Mouse (Mus musculus) thymus, adult 2 months (tissue): Measurements from ENCODE around the gene Clasp1. TPM values are rescaled to one million over a fixed set of nuclear protein-coding genes. Genes with fewer than 3 reads are reported as not detected.

Experiments used
- DNase-seq: peaks from one replicate; pipeline ENCODE4 v3.0.0; 2021
- H3K27ac ChIP-seq: fragments of 200-500 bp; 2 replicates; pipeline ENCODE4 v1.5.1; 2012; ENCODE audit warnings: low read length, control low read depth; ENCODE audit not compliant: control insufficient read depth, insufficient read depth
- H3K27me3 ChIP-seq: fragments of 200-500 bp; 2 replicates; pipeline ENCODE4 v1.6.1; 2012; ENCODE audit warnings: mild to moderate bottlenecking, low read length, moderate library complexity, mixed read lengths; ENCODE audit not compliant: control insufficient read depth, insufficient read depth
- H3K36me3 ChIP-seq: fragments of 200-500 bp; 2 replicates; pipeline ENCODE4 v1.6.1; 2012; ENCODE audit warnings: mild to moderate bottlenecking, low read length, moderate library complexity; ENCODE audit not compliant: control insufficient read depth, insufficient read depth
- H3K4me1 ChIP-seq: fragments of 200-500 bp; replicated peaks from 2 replicates; pipeline ENCODE4 v1.6.1; 2012; ENCODE audit warnings: low read length; ENCODE audit not compliant: control insufficient read depth, insufficient read depth
- H3K4me3 ChIP-seq: fragments of 200-500 bp; 2 replicates; pipeline ENCODE4 v1.5.1; 2012; ENCODE audit warnings: mild to moderate bottlenecking, low read length, control low read depth, moderate library complexity; ENCODE audit not compliant: control insufficient read depth, insufficient read depth
- CTCF ChIP-seq: fragments of 200-500 bp; IDR thresholded peaks from 2 replicates; pipeline ENCODE4 v1.5.1; 2012; ENCODE audit warnings: mild to moderate bottlenecking, control low read depth, low read length, moderate library complexity, borderline replicate concordance; ENCODE audit not compliant: control insufficient read depth, poor library complexity, insufficient read depth; ENCODE audit errors: extremely low read depth
- POLR2A ChIP-seq: fragments of 200-500 bp; IDR thresholded peaks from 2 replicates; pipeline ENCODE4 v1.6.1; 2012; ENCODE audit warnings: mild to moderate bottlenecking, low read length, control low read depth, moderate library complexity; ENCODE audit not compliant: control insufficient read depth, poor library complexity, insufficient read depth; ENCODE audit errors: extremely low read depth
- WGBS: fragments of 180-500 bp; shearing (Covaris S2); methylation state at CpG from one replicate; pipeline ENCODE4 v1.1.7; 2018; 5-methylcytosine and 5-hydroxymethylcytosine counted together
- polyA plus RNA-seq: library from polyadenylated mRNA; depleted of rRNA; stranded (reverse); fragments of >200 nt; gene quantifications from 2 replicates; pipeline ENCODE4 v1.2.3, GENCODE M21; 2012

Clasp1 gene
- polyA plus RNA-seq, 1 experiment, result 38.4 TPM

- Histone ChIP-seq H3K4me3 (no peak overlapping the region), H3K36me3 (peaks cover 16% of the 10 kb centered on the region), H3K4me1 (no peaks in the 10 kb centered on the region; the same call in 1 of the 2 replicates), H3K27me3 (no peaks in the 10 kb centered on the region), H3K27ac (no peak overlapping the region)
- 97% methylated on average over 9 of the region's 9 CpGs for WGBS
- no peak for DNase-seq
- TF ChIP-seq CTCF (no peak), POLR2A (no peak)
Observed at GRCm38 (mm10) chr1:118417047-118417730, 28.3 kb downstream of the Clasp1 start.

GRCm38 (mm10) chr1:118419399-118419798 is 30.5 kb downstream of the Clasp1 start:
- H3K4me1 ChIP-seq, result no peaks in the 10 kb centered on the region; the same call in 1 of the 2 replicates
- TF ChIP-seq POLR2A, result no peak
- no peak for TF ChIP-seq CTCF

GRCm38 (mm10) chr1:118421149-118421548 is 32.3 kb downstream of the Clasp1 start:
- H3K36me3 ChIP-seq, result peaks cover 25% of the 10 kb centered on the region
- H3K4me3 ChIP-seq, result no peak overlapping the region
- no peak overlapping the region for H3K27ac ChIP-seq
- no peaks in the 10 kb centered on the region for H3K27me3 ChIP-seq
- WGBS, result 54% methylated on average over 3 of the region's 3 CpGs
- H3K4me1 ChIP-seq, result no peaks in the 10 kb centered on the region
- TF ChIP-seq CTCF (no peak), POLR2A (no peak)
- no peak for DNase-seq

More at GRCm38 (mm10) chr1:118419399-118419798, 30.5 kb downstream of the Clasp1 start:
- H3K36me3 ChIP-seq, result peaks cover 25% of the 10 kb centered on the region
- 96% methylated on average over 8 of the region's 8 CpGs for WGBS
- H3K27ac ChIP-seq, result no peak overlapping the region
- no peaks in the 10 kb centered on the region for H3K27me3 ChIP-seq
- DNase-seq, result no peak
- H3K4me3 ChIP-seq, result no peak overlapping the region

- TF ChIP-seq POLR2A (no peak), CTCF (no peak)
- H3K27ac ChIP-seq, result no peak overlapping the region
- WGBS, result 96% methylated on average over 6 of the region's 6 CpGs
- peaks cover 25% of the 10 kb centered on the region for H3K36me3 ChIP-seq
- no peak for DNase-seq
- no peak overlapping the region for H3K4me3 ChIP-seq
- H3K4me1 ChIP-seq, result no peaks in the 10 kb centered on the region
- no peaks in the 10 kb centered on the region for H3K27me3 ChIP-seq
Observed at GRCm38 (mm10) chr1:118422812-118423211, 34.0 kb downstream of the Clasp1 start.

GRCm38 (mm10) chr1:118425982-118426381 is 37.1 kb downstream of the Clasp1 start:
- no peaks in the 10 kb centered on the region for H3K27me3 ChIP-seq
- H3K36me3 ChIP-seq, result peaks cover 9% of the 10 kb centered on the region
- H3K27ac ChIP-seq, result no peak overlapping the region
- WGBS, result 93% methylated on average over 2 of the region's 2 CpGs
- no peak for DNase-seq
- H3K4me1 ChIP-seq, result no peaks in the 10 kb centered on the region
- TF ChIP-seq CTCF (no peak), POLR2A (no peak)
- H3K4me3 ChIP-seq, result no peak overlapping the region

GRCm38 (mm10) chr1:118428354-118429084 is 39.7 kb downstream of the Clasp1 start:
- Histone ChIP-seq H3K4me1 (no peaks in the 10 kb centered on the region), H3K27me3 (no peaks in the 10 kb centered on the region), H3K4me3 (no peak overlapping the region), H3K36me3 (peaks cover 6% of the 10 kb centered on the region), H3K27ac (no peak overlapping the region)
- DNase-seq, result no peak
- TF ChIP-seq CTCF (no peak), POLR2A (no peak)
- 97% methylated on average over 6 of the region's 6 CpGs for WGBS

- H3K4me3 ChIP-seq, result no peak overlapping the region
- DNase-seq, result no peak
- no peaks in the 10 kb centered on the region for H3K27me3 ChIP-seq
- no peaks in the 10 kb centered on the region for H3K36me3 ChIP-seq
- no peak for TF ChIP-seq POLR2A
- TF ChIP-seq CTCF, result no peak
- WGBS, result 95% methylated on average over 4 of the region's 4 CpGs
- no peaks in the 10 kb centered on the region for H3K4me1 ChIP-seq
- H3K27ac ChIP-seq, result no peak overlapping the region
Observed at GRCm38 (mm10) chr1:118431548-118431947, 42.7 kb downstream of the Clasp1 start.
